Mouse (Mus musculus): Measurements from ENCODE around the gene Mob3c.

Mob3c gene

DNA sequence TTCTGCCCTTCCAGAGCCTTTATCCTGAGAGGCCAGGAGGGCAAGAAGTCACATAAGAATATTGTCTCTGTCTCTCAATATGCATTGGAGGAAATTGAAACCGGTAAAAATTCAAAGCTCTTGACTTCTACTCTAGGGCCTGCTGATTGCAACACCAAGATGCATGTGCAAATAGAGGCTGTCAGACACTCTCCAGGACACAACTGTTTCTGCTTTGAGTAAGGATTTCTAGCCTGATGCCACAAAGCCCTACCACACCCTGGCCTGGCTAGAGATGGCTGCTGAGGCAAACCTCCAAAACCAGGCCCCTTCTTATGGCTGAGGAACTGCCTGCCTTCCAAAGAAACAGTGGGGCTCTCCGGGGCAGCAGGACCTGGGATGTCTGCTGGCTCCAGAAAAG is 7.7 kb downstream of the Mob3c start:
- peak; percentile 33 for DNase-seq (ENCODE audit: low read depth)

DNA sequence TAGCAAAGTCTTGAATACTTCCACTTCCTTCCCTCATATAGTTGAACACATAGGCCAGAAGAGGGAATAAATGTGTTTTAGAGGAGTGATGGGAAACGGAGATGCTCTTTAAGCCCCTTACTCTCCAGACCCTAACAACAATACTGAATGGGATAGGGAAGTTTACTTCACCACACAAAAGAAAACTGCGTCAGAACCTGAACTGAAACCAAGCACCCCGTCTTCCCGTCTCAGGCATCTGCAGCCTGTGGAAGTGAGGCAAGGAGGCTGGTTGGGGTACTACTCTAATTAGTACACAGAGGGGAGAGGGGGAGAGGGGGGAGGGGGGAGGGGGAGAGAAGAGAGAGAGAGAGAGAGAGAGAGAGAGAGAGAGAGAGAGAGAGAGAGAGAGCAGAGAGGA is 10.3 kb downstream of the Mob3c start:
- DNase-seq (ENCODE audit: low read depth) = no peak

DNA sequence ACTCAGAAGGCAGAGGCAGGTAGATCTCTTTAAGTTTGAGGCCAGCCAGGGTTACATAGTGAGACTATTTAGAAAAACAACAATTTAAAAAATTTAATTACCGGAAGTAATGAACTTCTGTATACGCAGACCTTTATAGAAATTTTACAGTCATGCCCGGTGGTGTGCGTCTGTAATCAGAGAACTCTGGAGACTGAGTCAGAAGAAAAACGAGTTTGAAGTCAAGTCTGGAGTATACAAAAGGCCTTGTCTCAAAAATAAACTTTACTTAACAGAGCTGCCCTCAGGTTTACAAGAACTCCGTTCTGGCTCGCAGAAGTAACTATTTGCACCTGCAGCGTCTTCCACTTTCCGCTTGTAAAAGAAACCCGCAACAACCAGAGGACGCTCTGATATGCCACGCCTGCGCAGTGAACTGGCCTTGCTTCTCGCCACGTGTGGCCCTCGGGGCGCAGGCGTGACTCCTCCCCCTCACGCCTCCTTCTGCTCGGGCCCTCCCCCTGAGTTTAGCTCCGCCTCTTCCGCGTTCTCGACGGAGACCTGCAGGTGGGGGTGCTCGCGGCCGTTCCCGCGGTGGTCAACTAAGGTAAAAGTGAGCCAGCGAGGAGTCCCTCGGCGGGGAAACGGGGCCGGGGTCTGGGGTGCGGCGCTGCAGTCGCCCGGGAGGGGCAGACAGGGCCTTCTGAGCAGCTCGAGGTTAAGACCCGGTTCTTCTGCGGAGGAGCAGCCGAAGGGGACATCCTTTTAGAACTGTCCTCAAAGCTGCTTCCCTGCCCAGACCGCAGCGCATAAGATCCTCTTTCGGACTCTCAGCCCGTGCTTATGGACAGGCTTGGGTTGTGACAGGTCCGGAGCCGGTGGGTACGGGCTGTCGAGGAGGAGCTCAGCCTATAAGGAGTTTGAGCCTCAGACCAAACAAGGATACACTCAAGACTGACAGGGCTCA is 11.1 kb downstream of the Mob3c start, which contains the start of gene Mknk1:
Gene Mknk1 (plus strand): TSS at position 503 of the 946 bp plus-strand sequence.
- DNase-seq (ENCODE audit: low read depth) = peak; percentile 96

DNA sequence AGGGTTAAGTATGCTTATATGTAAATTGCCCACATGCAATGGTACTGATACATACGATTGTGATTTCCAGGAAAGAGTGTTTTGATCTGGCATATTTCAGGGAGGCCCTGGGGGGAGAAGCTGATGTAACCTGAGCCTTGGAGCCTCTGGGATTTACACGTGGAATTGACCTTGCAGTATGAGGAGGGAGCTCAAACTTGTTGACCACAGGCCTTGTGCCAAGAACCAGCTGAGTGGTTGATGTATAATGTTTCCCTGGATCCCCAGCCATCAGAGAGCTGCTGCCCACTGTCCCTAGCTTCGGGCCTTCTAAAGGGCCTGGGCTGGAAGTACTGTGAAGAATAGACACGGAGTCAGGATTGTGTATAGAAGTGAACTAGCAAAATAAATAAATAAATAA is 12.1 kb downstream of the Mob3c start:
- peak; percentile 15 for DNase-seq (ENCODE audit: low read depth)

DNA sequence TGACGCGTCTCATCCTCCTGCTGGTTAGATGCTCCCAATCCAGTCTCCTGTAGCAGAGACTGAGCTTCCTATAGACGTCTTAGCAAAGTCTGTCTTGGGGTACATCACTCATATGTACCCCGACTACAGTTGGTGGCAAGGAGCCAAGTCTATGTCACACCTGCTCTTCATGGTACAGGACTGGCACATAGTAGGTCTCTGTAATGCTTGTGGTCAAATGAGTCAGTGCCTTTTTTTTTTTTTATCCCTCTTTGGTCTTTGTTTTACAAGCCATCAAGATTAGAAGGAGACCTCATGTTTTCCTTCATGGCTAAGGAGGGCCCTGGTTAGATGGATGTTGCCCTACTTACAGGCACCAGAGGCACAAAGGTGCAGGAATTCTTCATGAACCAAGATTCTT is 12.9 kb downstream of the Mob3c start:
- DNase-seq (ENCODE audit: low read depth) = no peak

DNA sequence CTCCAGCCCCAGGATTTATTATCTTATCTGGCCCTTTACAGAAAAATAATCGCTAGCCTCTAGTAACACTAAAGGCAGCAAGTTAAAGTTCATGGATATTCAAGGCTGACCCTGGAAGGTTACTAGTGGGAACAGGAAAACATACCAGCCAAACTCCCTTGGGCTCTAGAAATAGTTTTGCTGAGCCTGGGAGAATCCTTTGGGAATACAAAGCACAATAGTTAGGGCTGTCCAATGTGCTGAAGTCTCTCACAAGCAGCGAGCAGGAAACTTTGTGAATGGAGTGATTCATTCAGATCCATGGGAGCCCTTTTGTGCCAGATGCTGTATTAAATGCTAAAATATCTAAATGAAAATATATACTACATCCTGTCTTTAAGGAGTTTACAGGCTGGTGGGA is 18.8 kb downstream of the Mob3c start:
- DNase-seq (ENCODE audit: low read depth) = no peak

DNA sequence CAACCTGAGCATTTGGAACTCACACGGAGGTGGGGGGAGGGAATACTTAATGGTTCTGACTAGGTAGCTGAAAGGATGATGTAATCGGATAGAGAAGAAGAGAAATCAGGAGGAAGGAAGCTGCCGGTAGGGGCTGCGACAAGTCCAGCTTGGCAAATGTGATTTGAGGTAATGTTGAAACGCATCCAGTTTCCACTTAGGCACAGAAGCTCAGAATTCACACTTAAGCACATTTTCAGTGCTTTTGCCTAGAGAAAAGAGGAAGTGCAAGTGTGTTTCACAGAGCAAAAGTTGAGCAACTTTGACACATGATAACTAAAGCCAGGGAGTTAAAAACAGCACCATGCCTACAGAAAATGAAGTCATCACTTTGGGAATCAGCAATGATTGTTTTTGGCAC is 19.5 kb downstream of the Mob3c start:
- DNase-seq (ENCODE audit: low read depth) = peak; percentile 98

DNA sequence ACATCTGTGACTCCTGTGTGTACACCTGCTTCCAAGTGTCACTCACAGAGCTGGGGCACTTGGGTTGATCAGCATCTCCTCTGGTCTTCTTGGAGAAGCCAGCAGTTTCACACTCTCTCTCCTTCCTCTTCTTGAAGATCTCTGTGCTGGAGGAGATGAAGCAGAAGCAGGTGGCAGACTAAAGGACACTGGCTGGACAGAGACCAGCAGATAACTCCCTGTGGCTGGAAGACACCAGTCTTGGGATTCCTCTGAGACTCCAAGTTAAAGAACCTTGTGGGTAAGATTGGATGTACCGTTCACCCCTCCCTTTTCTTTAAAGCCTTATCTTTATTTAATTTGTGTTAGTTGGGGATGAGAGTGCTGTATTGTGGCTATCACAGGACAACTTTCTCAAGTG is 20.2 kb downstream of the Mob3c start:
- DNase-seq (ENCODE audit: low read depth) = peak; percentile 12

DNA sequence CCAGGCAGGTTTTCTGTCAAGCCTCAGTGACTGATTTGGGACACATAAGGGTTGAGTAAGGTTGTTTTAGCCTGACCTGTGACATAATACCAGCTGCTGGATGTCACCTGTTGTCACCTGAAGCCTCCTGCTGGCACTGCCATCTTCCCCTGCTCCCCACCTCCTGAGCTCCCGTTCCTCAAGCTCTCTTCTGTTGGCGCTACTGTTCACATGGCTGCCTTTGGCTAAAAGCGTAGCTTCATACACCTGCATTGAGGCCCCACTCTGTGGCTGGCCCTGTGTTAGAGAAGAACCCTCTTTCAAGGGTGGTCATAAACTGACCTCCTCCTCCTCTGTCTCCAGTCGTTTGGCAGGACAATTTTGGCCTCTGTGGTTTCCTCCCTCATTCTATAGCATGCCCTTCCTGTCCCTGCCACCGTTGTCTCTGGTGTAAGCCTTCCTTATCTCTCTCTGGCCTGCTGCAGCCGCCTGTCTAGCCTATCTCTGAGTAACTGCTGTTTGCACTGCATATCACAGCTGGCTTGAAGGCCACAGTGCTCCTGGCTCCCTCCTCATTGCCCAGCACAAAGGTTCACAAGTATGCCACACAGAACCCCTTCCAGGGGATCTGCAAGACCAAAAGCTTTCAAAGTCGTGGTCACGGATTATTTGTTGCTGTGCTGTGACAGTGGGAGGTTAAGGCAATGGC is 21.2 kb downstream of the Mob3c start:
- DNase-seq (ENCODE audit: low read depth) = peak; percentile 98

DNA sequence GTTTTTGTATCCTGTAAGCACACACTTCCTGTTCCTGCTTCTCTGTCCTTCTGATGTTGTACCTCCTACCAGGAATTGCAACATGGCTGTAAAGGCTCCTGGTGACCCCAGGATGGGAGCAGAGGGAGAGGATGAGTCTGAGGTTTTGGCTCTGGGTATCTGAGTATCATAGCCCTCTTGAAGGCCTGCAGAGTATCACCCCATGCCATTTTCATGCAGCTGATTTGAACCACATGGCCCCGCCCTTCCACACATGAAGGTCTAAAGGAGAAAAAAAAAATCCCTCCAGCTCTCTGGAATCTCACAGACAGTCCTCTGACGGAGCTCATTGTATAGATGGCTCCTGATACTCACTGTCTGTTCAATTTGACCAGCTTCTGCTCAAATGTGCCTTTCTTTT is 22.2 kb downstream of the Mob3c start:
- DNase-seq (ENCODE audit: low read depth) = peak; percentile 35

DNA sequence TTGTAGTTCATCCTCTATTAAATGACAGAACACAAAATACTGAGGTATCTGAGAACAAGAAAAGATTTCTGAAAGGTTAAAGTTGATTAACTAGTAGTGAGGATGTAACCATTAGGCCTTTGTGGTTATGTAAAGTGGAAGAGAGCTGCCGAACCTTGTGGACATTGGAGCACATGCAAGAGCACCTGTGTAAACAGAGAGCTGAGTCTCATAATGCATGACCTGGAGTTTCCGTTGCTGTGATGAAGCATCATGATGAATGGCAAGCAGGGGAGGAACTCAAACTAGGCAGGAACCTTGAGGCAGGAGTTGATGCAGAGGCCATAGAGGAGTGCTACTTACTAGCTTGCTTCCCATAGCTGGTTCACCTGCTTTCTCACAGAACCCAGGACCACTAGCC is 22.7 kb downstream of the Mob3c start:
- peak; percentile 51 for DNase-seq (ENCODE audit: low read depth)

DNA sequence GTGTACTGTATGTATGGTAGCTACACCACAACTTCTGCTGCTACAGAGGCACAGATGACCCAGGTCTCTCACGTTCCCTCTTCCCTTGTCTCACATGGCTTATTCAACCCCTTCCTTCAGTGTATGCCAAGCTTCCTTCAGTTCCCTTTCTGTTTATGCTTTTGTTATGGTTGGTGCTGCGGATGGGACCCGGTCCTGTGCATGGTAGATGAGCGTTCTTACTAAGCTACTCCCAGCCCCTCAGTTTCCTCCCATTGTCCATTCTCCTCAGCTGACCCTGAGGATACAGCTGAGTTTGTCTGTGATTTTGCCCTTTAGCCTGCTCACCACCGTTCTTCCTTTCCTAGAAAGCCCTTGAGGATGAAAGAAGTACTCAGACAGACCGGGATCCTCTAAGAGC is 23.7 kb downstream of the Mob3c start:
- DNase-seq (ENCODE audit: low read depth) = no peak

DNA sequence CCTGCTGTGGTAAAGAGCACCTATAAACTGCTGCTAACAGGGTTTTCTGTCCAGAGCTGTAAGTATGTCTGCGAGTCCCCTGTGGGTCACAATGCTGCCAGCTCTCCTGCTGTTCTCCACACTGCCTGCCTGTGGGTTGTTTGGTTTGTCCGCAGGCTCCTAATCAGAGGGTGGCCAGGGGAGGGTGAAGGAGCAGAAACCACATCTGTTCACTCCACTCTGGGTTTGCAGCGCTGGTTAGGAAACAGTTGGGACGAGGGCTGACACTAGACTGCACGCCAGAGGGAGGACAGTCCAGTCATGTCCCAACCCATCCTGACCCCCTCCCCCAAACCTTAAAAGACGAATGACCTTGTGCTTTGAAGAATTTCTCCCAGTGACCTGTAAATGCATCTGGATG is 27.2 kb downstream of the Mob3c start:
- DNase-seq (ENCODE audit: low read depth) = peak; percentile 34

DNA sequence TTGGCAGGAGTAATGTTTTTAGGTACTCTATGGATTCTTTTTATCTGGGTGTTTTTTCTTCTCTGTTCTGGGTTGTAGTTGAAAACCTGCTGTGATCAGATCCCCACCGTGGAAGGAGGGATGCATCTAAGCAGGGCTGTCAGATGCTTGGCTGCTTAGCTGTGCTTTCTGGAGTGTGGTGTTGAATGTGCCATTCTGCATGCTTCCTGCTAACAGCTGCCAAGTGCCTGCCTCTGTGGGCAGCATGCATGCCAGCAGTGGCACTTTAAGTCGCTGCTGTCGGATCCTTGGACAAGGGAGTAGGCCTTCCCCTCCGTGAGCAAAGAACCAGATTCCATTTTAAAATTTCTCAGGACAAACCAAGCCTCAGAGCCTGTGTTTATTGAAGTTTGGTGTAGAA is 27.7 kb downstream of the Mob3c start:
- no peak for DNase-seq (ENCODE audit: low read depth)

DNA sequence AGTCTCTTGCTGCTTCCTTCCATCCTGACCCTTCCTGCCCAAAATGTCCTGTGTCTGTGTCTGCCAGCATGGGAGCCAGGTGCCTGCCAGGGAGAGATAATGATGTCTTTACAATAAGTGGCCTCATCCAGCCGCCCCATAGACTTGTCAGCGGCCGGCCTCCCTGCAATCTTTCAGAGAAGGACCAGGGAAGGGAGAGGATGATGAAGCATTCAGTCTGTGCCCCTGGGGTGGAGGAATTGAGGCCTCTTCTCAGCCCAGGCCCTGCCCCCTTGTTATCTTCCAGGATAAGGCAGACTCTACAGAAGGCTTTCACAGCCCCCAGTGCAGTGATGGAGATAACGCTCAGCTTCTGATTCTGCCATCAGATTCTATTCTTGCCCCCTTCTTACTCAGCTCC is 28.4 kb downstream of the Mob3c start:
- DNase-seq (ENCODE audit: low read depth) = no peak

DNA sequence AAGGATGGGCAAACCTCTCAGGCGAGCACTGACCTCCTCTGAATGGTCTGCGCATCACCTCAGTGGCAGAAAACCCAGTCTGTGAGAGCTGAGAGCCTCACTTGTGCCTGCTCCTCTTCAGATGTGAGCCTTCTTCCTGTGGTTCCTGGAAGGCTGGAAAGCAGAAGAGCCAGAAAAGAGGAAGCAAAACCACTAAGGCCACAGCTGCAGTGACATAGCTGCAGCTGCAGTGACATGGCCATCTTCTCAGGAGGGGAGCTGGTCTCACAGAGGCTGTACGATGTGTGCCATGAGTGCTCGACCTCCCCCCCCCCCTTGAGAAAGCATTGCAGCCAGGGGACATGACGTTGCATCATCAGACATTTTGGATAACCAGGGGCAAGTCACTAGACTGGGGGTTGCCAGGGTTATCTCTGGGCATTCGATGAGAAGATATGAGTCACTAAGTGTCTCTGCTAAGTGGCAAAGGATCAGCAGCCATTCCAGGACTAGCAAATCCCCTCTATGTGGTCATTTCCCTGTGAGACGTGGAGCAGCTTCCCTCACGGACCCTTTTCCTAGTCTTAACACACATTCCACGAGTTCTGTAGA is 29.5 kb downstream of the Mob3c start:
- DNase-seq (ENCODE audit: low read depth) = peak; percentile 77

DNA sequence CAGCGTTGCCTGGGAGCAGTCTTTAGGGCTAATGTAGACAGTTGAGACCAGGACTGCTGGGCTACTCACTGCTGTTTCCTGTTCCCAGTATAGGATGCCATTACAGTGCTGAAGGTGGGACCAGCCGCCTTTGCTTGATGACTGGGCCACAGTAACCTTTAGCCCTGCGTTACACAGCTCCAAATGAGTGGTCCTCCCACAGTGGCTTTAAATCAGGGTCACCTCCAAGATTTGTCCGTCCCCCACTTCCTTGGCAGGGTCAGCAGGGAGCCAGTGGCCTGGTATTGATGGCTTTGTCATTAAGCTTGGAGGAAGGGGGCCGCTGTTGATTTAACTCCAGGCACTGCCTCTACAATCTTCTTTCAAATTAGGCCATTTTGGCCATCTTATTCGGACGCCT is 35.5 kb downstream of the Mob3c start:
- no peak for DNase-seq (ENCODE audit: low read depth)

DNA sequence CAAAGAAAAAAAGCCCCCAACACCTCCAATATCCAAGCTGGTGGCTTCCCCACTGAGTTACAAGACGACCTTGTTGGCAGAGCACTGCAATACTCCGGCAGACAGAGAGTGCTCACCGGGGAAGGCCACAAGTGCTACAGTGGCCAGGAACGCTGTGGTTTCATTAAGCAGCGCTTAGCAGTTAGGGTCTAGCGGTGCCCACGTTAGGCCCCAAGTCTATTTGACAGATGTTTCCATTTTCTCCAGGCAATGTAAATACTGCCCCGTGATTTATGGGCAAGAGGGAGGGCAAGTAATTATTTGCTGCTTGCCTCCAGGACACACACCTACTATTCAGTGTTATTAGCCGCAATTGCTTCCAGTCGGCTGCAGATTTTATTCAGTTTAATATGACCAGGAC is 36.0 kb downstream of the Mob3c start:
- no peak for DNase-seq (ENCODE audit: low read depth)

DNA sequence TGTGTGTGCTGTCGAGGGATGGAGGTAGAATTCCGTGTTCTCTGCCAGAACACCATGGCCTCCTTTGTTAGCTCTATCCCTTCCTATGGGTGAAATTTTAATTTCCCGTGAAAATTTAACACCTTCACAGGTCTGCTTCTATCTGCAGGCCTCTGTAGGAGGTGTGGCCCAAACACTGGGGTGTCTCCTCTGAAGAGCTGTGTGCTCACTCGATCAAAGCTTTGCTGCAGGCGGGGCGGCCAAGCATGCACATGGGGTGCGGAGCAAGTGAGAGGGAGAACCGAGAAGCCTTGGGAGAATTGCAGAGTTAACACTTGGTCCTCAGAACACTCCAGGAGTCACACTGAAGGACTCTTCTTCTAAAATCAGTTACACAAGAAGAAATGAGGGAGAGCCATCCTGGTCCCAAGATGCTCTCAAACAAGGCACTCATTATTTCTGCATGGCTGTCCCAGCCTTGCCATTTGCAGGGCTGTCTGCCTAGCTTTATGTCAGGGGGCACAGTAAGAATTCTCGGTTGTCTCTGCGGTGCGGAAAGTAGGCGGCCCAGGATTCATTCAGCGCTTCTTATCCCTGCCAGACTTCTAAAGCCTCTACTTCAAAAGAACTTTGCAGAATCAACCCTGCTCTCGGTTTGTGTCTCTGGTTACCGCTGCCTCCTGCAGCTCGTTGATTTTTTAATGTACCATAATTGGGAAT is 41.8 kb downstream of the Mob3c start:
- DNase-seq (ENCODE audit: low read depth) = no peak

DNA sequence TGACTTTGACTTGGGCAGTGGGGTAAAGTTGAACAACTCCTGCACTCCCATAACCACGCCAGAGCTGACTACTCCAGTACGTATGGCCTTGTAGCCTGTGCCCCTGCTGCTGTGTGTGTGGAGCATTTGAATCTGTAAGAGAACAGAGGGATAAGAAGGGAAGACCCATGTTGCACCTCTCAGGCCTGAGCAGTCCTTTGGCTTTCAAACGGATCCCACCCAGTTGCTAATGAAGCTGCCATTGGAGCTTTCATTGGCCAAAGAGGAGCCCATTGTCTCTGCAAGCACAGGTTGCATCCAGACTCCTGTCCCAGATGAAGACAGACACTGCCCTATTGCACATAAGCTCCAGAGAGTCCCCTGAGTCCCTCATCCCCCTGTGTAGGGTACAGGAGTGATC is 45.3 kb downstream of the Mob3c start:
- no peak for DNase-seq (ENCODE audit: low read depth)

DNA sequence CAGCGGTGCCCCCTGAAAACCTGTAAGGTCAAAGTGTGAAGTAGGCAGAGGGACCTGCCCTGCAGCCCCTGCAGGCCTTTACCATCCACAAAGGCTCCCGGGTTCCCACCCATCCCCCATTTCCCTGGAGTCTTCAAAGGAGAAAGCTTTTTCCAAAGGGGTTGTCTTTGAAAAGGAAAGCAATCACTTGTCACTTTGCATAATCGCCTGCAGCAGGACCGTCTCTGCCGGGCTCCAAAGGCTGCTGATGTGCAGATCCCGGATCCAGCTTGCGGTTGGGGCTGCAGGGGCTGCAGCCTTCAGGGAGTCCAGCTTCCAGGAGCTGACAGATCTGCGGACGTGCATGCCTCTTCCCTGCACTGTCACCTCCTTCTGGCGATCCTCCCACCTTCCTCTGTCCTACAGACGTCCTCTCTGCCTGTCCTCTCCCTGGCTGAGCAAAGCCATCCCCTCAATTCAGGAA is 50.4 kb downstream of the Mob3c start:
- no peak for DNase-seq (ENCODE audit: low read depth)

DNA sequence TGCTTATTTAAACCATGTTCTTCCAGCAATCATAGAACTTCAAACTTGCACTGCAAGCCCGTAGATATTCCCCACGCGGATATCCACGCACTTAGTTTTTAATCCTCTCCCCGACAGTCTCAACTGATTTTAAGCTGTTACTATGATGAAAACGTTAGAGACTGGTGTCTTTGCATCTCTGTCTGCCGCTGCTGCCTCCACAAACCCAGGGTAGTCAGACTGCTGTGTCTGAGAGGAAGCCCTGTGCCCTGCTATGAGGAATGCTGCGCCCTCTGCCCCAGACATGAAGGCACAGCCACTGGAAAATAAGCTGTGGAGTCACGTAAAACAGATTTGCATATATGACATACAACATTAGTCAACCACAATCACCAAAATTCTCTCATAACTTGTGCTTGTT is 50.9 kb downstream of the Mob3c start:
- no peak for DNase-seq (ENCODE audit: low read depth)

All from 416B (cell line).